Mouse (Mus musculus) cerebellum, adult 2 months (tissue): ENCODE results near the gene Samm50. TPM values are rescaled to one million over a fixed set of nuclear protein-coding genes. Genes with fewer than 3 reads are reported as not detected.

Experiments used
- DNase-seq, 2 experiments: peaks; one replicate each; pipeline ENCODE4 v3.0.0; 2021
- H3K27ac ChIP-seq: fragments of 200-500 bp; 2 replicates; pipeline ENCODE4 v1.5.1; 2012; ENCODE audit warnings: low read length, control low read depth, inconsistent platforms; ENCODE audit not compliant: insufficient read depth
- H3K27me3 ChIP-seq: fragments of 200-500 bp; 2 replicates; pipeline ENCODE4 v1.6.1; 2012; ENCODE audit warnings: inconsistent platforms, mild to moderate bottlenecking, low read length, moderate library complexity; ENCODE audit not compliant: control insufficient read depth, insufficient read depth
- H3K4me1 ChIP-seq: fragments of 200-500 bp; 2 replicates; pipeline ENCODE4 v1.6.1; 2011; ENCODE audit warnings: low read length; ENCODE audit not compliant: control insufficient read depth, insufficient read depth
- H3K4me3 ChIP-seq: fragments of 200-500 bp; replicated peaks from 2 replicates; pipeline ENCODE3; 2011; ENCODE audit warnings: mild to moderate bottlenecking, low read depth, low read length, control low read depth; ENCODE audit not compliant: insufficient read depth
- CTCF ChIP-seq: fragments of 200-500 bp; IDR thresholded peaks from 2 replicates; pipeline ENCODE4 v1.5.1; 2011; ENCODE audit warnings: low read depth, mild to moderate bottlenecking, control low read depth, low read length, moderate library complexity, borderline replicate concordance; ENCODE audit not compliant: insufficient read depth
- POLR2A ChIP-seq: fragments of 200-500 bp; IDR thresholded peaks from 2 replicates; pipeline ENCODE4 v1.6.1; 2011; ENCODE audit warnings: low read length, control low read depth, borderline replicate concordance; ENCODE audit not compliant: insufficient read depth
- WGBS: fragments of 180-500 bp; shearing (Covaris S2); methylation state at CpG from one replicate; pipeline ENCODE4 v1.1.7; 2018; 5-methylcytosine and 5-hydroxymethylcytosine counted together
- polyA plus RNA-seq: library from polyadenylated mRNA; depleted of rRNA; stranded (reverse); fragments of >200 nt; gene quantifications from 2 replicates; pipeline ENCODE4 v1.2.3, GENCODE M21; 2012

The Samm50 gene
- polyA plus RNA-seq, 1 experiment, result 56.4 TPM

GRCm38 (mm10) chr15:84247309-84247708 lies 55.3 kb downstream of the Samm50 start:
- H3K4me3 ChIP-seq, result no peak overlapping the region
- TF ChIP-seq POLR2A (no peak), CTCF (no peak; the same call in 1 of the 2 replicates)
- no peak overlapping the region for H3K27ac ChIP-seq
- no peak for DNase-seq
- no peaks in the 10 kb centered on the region for H3K27me3 ChIP-seq
- WGBS, result 97% methylated on average over 3 of the region's 3 CpGs
- H3K4me1 ChIP-seq, result peaks cover 9% of the 10 kb centered on the region

DNA sequence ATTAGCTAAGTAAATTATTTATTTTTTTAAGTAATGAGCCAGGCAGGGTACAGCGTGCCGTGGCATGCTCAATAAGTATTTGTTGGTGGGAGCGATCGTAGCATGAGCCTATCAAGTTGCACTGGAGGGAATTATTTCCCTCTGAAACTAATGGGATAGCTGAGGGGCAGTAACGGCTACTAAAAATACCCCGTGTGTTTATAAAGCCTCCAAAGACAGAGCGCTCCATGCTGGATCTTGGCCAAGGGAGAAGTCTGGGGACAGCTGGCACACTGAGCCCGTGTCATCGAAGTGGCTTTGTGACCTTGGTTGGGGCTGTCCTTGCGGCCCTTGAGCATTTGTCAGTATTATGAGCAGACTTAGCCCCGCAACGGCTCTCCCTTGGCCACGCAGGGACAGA lies 59.2 kb downstream of the Samm50 start:
- DNase-seq, result peak; percentile 46 to 55
- Histone ChIP-seq H3K27ac (no peak overlapping the region), H3K27me3 (no peaks in the 10 kb centered on the region), H3K4me3 (no peak overlapping the region), H3K4me1 (peaks cover 30% of the 10 kb centered on the region)
- TF ChIP-seq CTCF (no peak), POLR2A (no peak)
- 42% methylated on average over 13 of the region's 13 CpGs for WGBS

DNA sequence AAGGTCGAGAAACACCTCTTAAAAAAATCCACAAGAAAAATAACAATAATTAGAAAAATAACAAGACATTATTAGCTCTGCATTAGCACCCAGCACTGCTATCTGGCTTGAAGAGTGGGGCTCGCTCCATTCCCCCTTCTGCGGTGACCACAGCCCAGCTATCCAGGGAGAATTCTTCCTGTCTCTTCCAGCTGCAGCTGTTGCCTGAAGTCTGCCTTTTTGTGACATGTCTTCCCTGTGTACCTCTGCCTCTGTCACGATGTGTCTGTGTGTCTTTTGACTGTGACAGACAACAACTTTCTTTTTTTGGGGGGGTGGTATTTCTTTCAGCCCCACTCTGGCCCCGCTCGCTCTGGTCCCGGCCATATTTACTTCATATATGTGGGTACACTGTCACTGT lies 60.6 kb downstream of the Samm50 start:
- Histone ChIP-seq H3K4me1 (peaks cover 30% of the 10 kb centered on the region), H3K4me3 (no peak overlapping the region), H3K27me3 (no peaks in the 10 kb centered on the region), H3K27ac (no peak overlapping the region)
- no peak for DNase-seq
- 97% methylated on average over 7 of the region's 7 CpGs for WGBS
- no peak for TF ChIP-seq POLR2A
- TF ChIP-seq CTCF, result no peak

DNA sequence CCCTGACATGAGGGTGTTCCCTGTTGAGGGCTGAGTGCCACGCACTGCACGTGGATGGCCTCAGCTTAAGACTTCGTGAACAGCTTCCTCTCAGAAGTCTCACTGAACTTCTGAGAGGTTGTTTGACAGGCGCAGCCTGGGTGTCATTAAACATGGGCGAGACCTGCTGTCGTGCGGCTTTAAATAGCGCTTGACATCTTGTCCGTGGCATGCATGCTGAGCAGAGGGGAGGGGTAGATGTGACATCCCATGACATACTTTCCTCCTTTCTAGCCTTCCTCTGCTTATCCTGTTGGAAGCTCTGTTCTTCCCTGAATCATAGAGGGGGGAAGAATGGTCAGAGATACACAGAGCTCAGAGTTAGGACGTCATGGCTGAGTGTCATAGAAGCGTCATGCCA lies 61.7 kb downstream of the Samm50 start:
- Histone ChIP-seq H3K27me3 (no peaks in the 10 kb centered on the region), H3K4me1 (peaks cover 30% of the 10 kb centered on the region), H3K27ac (peak overlapping the region; percentile 36; the same call in 1 of the 2 replicates), H3K4me3 (no peak overlapping the region)
- peak; percentile 58 to 76 for DNase-seq
- no peak for TF ChIP-seq POLR2A
- TF ChIP-seq CTCF, result no peak
- 17% methylated on average over 11 of the region's 11 CpGs for WGBS

- H3K4me1 ChIP-seq, result peaks cover 30% of the 10 kb centered on the region
- no peaks in the 10 kb centered on the region for H3K27me3 ChIP-seq
- TF ChIP-seq POLR2A (no peak), CTCF (no peak)
- 40% methylated on average over 8 of the region's 8 CpGs for whole genome bisulfite sequencing
- no peak overlapping the region for H3K27ac ChIP-seq
- H3K4me3 ChIP-seq, result no peak overlapping the region
- peak in 1 of 2 experiments; percentile 28 for DNase-seq
Measured at GRCm38 (mm10) chr15:84254387-84254786, 62.3 kb downstream of the Samm50 start.

- Histone ChIP-seq H3K4me3 (no peak overlapping the region), H3K27ac (no peak overlapping the region)
- 84% methylated on average over 12 of the region's 12 CpGs for WGBS
Measured at GRCm38 (mm10) chr15:84256254-84256850, 64.3 kb downstream of the Samm50 start.

DNA sequence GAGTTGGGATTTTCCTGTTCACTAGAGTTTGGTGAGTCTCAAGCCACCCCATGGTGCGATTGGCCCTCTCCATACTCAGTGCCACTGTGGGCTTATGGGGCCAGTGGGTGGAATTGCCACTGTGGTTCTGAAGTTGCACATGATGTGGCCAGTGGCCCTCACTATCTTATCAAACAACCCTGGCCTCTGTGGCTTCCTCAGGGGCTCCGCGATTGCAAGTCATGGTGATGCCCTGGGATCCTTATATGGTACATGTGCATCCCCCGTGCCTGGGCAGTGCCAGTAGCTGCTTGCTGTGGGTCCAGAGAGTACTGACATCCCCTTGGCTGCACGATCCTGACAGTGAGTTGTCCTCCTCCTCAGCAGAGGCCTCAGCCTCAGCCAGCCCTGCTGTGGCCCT lies 64.8 kb downstream of the Samm50 start:
- no peak for TF ChIP-seq CTCF
- no peak for DNase-seq
- Histone ChIP-seq H3K27me3 (no peaks in the 10 kb centered on the region), H3K27ac (no peak overlapping the region), H3K4me3 (no peak overlapping the region), H3K4me1 (peaks cover 21% of the 10 kb centered on the region)
- 92% methylated on average over 5 of the region's 5 CpGs for WGBS

More at GRCm38 (mm10) chr15:84256254-84256850, 64.3 kb downstream of the Samm50 start:
- no peak for DNase-seq
- Histone ChIP-seq H3K4me1 (peaks cover 25% of the 10 kb centered on the region), H3K27me3 (no peaks in the 10 kb centered on the region)
- no peak for TF ChIP-seq POLR2A

- Histone ChIP-seq H3K4me3 (no peak overlapping the region), H3K27me3 (no peaks in the 10 kb centered on the region), H3K4me1 (peaks cover 14% of the 10 kb centered on the region), H3K27ac (no peak overlapping the region)
- 88% methylated on average over 9 of the region's 9 CpGs for WGBS
- no peak for TF ChIP-seq POLR2A
- TF ChIP-seq CTCF, result no peak
- DNase-seq, result no peak
Measured at GRCm38 (mm10) chr15:84258602-84259355, 66.7 kb downstream of the Samm50 start.
